In the genomic region with DNA sequence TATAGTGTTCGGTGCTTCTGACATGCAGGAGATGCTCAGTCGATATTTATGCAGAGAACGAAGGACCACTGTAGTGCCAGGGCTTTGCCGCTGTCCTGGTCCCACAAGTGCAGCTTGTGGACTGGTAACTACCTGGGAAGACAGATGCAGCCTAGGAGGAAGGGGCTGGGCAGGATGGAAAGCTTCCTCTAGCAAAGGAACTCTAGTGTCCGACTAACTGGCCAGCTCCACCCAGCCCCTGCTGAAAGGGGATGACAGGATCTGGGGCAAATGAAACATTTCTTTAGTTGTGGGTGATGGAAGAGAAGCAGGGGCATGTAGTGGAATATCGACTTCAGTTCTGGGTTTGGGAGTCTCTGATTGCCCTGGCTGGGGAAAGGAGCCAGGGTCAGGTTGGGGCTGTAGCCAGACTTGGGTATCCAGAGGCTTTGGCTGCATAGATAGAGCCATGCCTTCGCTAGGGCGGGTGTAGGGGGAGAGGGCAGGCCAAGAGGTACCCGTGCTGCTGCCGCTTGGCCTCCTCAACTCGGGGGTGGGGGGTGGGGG, we compare ENCODE assay signal across 8 mouse cellular contexts. TPM values are rescaled to one million over a fixed set of nuclear protein-coding genes. Genes with fewer than 3 reads are reported as not detected.
DNase-seq lines count a peak whose midpoint lies in the region; ATAC-seq and TF ChIP-seq lines count a peak whose summit lies in the region.

No protein-coding gene starts in this region.

- peak overlapping the region; percentile 69 for H3K27ac ChIP-seq in layer of hippocampus, adult 2 months
- H3K27ac ChIP-seq in embryonic facial prominence, embryonic 14.5 days (replicated peaks; ENCODE audit: low read depth, low read length), result no peak overlapping the region
- no peak overlapping the region for H3K27ac ChIP-seq in limb, embryonic 11.5 days (replicated peaks; ENCODE audit: low read depth, low read length)

- peak overlapping the region; percentile 99 for H3K4me2 ChIP-seq in embryonic facial prominence, embryonic 14.5 days (ENCODE audit: low read depth, low read length)
- peak overlapping the region; percentile 99 for H3K4me2 ChIP-seq in limb, embryonic 11.5 days (ENCODE audit: low read depth, severe bottlenecking)

- H3K4me1 ChIP-seq in embryonic facial prominence, embryonic 14.5 days (ENCODE audit: control insufficient read depth, insufficient read depth, low read length), result peaks cover 12% of the 10 kb centered on the region
- peaks cover 11% of the 10 kb centered on the region for H3K4me1 ChIP-seq in limb, embryonic 11.5 days (ENCODE audit: control insufficient read depth, insufficient read depth, low read length)

- no peaks in the 10 kb centered on the region for H3K36me3 ChIP-seq in embryonic facial prominence, embryonic 14.5 days (ENCODE audit: control insufficient read depth, insufficient read depth, low read length)
- no peaks in the 10 kb centered on the region for H3K36me3 ChIP-seq in limb, embryonic 11.5 days (ENCODE audit: control insufficient read depth, insufficient read depth, low read length)

- ATAC-seq in embryonic facial prominence, embryonic 14.5 days (ENCODE audit: low read depth), result peak; percentile 31; the same call in 1 of the 2 replicates
- ATAC-seq in limb, embryonic 11.5 days (ENCODE audit: insufficient number of reproducible peaks, low FRiP score, low TSS enrichment, low read depth), result peak; percentile 32

- no peaks in the 10 kb centered on the region for H3K9me3 ChIP-seq in embryonic facial prominence, embryonic 14.5 days (ENCODE audit: control insufficient read depth, low read length)
- no peaks in the 10 kb centered on the region for H3K9me3 ChIP-seq in limb, embryonic 11.5 days (ENCODE audit: control insufficient read depth, low read length)

- H3K27me3 ChIP-seq in embryonic facial prominence, embryonic 14.5 days (replicated peaks; ENCODE audit: control insufficient read depth, insufficient read depth, low read length), result 0 out of 2 replicates have a peak, but pooled peaks cover 3% of the 10 kb centered on the region
- H3K27me3 ChIP-seq in limb, embryonic 11.5 days (ENCODE audit: control insufficient read depth, insufficient read depth, low read length), result peaks cover 22% of the 10 kb centered on the region

- peak overlapping the region; percentile 73; the same call in 1 of the 2 replicates for H3K9ac ChIP-seq in embryonic facial prominence, embryonic 14.5 days (ENCODE audit: low read depth, low read length)
- no peak overlapping the region for H3K9ac ChIP-seq in limb, embryonic 11.5 days (ENCODE audit: low read length)

- WGBS in embryonic facial prominence, embryonic 14.5 days, result 26% methylated on average over 10 of the region's 11 CpGs
- 32% methylated on average over 10 of the region's 11 CpGs for WGBS in limb, embryonic 11.5 days

- no peak for DNase-seq in layer of hippocampus, adult 2 months (ENCODE audit: low spot score in 2 of 2)
- no peak for DNase-seq in layer of hippocampus, adult 18-20 months (ENCODE audit: low spot score in 2 of 2)
- DNase-seq in embryonic facial prominence, embryonic 14.5 days (ENCODE audit: low spot score), result peak; percentile 35
- DNase-seq in limb, embryonic 11.5 days (ENCODE audit: low spot score), result peak; percentile 42
- DNase-seq in retina, embryonic 14.5 days (ENCODE audit: low spot score), result peak; percentile 42
- DNase-seq in testis, postnatal 10 days (ENCODE audit: low spot score), result no peak
- DNase-seq in spleen, postnatal 4 days (ENCODE audit: low spot score in 2 of 2), result no peak
- no peak for DNase-seq in lung, adult 18-20 months

- H3K4me3 ChIP-seq in layer of hippocampus, adult 2 months, result peak overlapping the region; percentile 39
- H3K4me3 ChIP-seq in embryonic facial prominence, embryonic 14.5 days (ENCODE audit: low read depth, low read length), result peak overlapping the region; percentile 68
- peak overlapping the region; percentile 69 for H3K4me3 ChIP-seq in limb, embryonic 11.5 days (ENCODE audit: low read depth, low read length)

- TF ChIP-seq CTCF in layer of hippocampus, adult 2 months (conservative IDR thresholded peaks at IDR 0.05), result no peak

RNA-seq across cellular contexts. Expression of gene Chst1, which starts 0.5 kb away (rescaled TPM):
- 100 to 1,000 TPM; 295 to 314 TPM for total RNA-seq in layer of hippocampus, adult 2 months (2021)
- total RNA-seq in layer of hippocampus, adult 18-20 months (2021), result 100 to 1,000 TPM; 307 to 312 TPM
- 8.6 and 9.1 TPM in 2 replicates for polyA plus RNA-seq in embryonic facial prominence, embryonic 14.5 days (2014; fragmentation: Nextera tagmentation; extraction: Ambion mirVana)
- polyA plus RNA-seq in limb, embryonic 11.5 days (2014; fragmentation: Nextera tagmentation; extraction: Ambion mirVana), result 2.3 and 2.5 TPM in 2 replicates

Comparison
In these comparisons a context has a peak if more than half of its experiments do, and no peak if none do; other contexts are left out.
1. DNase-seq: peak in embryonic facial prominence, embryonic 14.5 days (single experiment), limb, embryonic 11.5 days (single experiment) and retina, embryonic 14.5 days (single experiment); none in layer of hippocampus, adult 2 months (0 of 2), layer of hippocampus, adult 18-20 months (0 of 2), testis, postnatal 10 days (single experiment), spleen, postnatal 4 days (0 of 2) and lung, adult 18-20 months (0 of 2).
2. Peak in every context shown above with its lines, with median percentiles within 50 percentile points of each other: H3K4me3 ChIP-seq.